Mouse (Mus musculus): ENCODE measurements around the gene Atg7.

Atg7 gene

GRCm38 (mm10) chr6:114642601-114643528 is at the start of gene Atg7:
Gene Atg7, plus strand, starts transcription at chr6:114643097.
- DNase-seq = peak; percentile 97

GRCm38 (mm10) chr6:114614076-114614475 is 28.8 kb upstream of the Atg7 start:
- peak; percentile 48 for DNase-seq

GRCm38 (mm10) chr6:114633886-114634285 is 9.0 kb upstream of the Atg7 start:
- DNase-seq = peak; percentile 33

- peak; percentile 15 for DNase-seq
These were observed 819 bp downstream of the Atg7 start for GRCm38 (mm10) chr6:114643716-114644115.

- no peak for DNase-seq
These were observed 1.6 kb downstream of the Atg7 start for GRCm38 (mm10) chr6:114644531-114644930.

- no peak for DNase-seq
These were observed 3.3 kb downstream of the Atg7 start for GRCm38 (mm10) chr6:114646201-114646600.

GRCm38 (mm10) chr6:114647011-114647410 is 4.1 kb downstream of the Atg7 start:
- DNase-seq = no peak

- no peak for DNase-seq
These were observed 5.6 kb downstream of the Atg7 start for GRCm38 (mm10) chr6:114648352-114649030.

GRCm38 (mm10) chr6:114652209-114652608 is 9.3 kb downstream of the Atg7 start:
- no peak for DNase-seq

- peak; percentile 17 for DNase-seq
These were observed 14.1 kb downstream of the Atg7 start for GRCm38 (mm10) chr6:114656826-114657600.

GRCm38 (mm10) chr6:114657807-114658206 is 14.9 kb downstream of the Atg7 start:
- no peak for DNase-seq

- no peak for DNase-seq
These were observed 16.5 kb downstream of the Atg7 start for GRCm38 (mm10) chr6:114659278-114659991.

- no peak for DNase-seq
These were observed 17.3 kb downstream of the Atg7 start for GRCm38 (mm10) chr6:114659992-114660800.

- no peak for DNase-seq
These were observed 20.8 kb downstream of the Atg7 start for GRCm38 (mm10) chr6:114663707-114664106.

- no peak for DNase-seq
These were observed 21.8 kb downstream of the Atg7 start for GRCm38 (mm10) chr6:114664716-114665115.

- DNase-seq = no peak
These were observed 24.6 kb downstream of the Atg7 start for GRCm38 (mm10) chr6:114667518-114667917.

- DNase-seq = no peak
These were observed 31.9 kb downstream of the Atg7 start for GRCm38 (mm10) chr6:114674771-114675170.

- no peak for DNase-seq
These were observed 33.2 kb downstream of the Atg7 start for GRCm38 (mm10) chr6:114676091-114676490.

GRCm38 (mm10) chr6:114682092-114682711 is 39.3 kb downstream of the Atg7 start:
- no peak for DNase-seq

GRCm38 (mm10) chr6:114683741-114684140 is 40.8 kb downstream of the Atg7 start:
- DNase-seq = no peak

- DNase-seq = no peak
These were observed 41.5 kb downstream of the Atg7 start for GRCm38 (mm10) chr6:114684407-114684806.

Data from thymus, postnatal 4 days (tissue).